Mouse (Mus musculus): ENCODE measurements around the gene Nmrk2.

DNA sequence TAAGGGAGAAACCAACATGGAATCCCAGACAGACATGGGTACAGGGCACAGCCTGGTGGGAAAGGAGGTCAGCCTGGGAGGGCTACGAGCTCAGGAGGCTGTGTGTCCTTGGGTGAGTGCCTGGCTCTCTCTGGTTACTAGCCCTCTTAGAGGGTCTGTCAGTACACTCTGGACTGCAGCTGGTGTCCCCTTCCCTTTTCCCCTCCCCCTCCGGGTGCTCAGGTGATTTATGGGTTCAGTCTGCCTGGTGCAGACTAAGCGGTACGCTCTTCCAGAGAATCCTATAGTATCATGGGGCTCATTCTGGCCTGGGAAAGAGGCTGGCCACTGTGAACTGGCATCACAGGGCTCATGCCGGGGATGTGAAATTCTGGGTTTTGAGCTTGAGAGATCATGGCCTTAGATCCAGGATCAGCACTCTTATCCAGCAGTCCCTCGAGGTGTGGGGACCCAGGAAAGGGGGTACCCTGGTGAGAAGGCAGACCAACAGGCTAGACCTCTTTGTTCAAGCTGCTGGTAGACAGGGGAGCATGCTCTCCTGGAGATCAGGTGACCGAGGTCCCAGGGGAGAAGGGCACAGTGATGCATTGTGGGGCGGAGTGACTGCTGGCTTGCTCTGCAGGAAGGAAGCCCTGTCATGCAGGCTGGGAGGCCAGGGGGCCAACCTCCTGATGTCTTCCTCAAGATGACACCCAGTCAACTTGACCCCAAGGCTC is 40.1 kb downstream of the Nmrk2 start:
- no peak for TF ChIP-seq TAL1 (IDR thresholded peaks at IDR 0.05; ENCODE audit: low read length)
- no peak for TF ChIP-seq GATA1 (IDR thresholded peaks at IDR 0.05; ENCODE audit: low read length)
